Mouse (Mus musculus): ENCODE measurements around the gene Capn1. TPM values are rescaled to one million over a fixed set of nuclear protein-coding genes. Genes with fewer than 3 reads are reported as not detected.

The Capn1 gene
- polyA plus RNA-seq, 1 experiment from 2014 or later = 3.9 TPM

- ATAC-seq (ENCODE audit: low FRiP score) = no peak
- DNase-seq (ENCODE audit: low spot score, missing footprints) = no peak
- Histone ChIP-seq H3K36me3 (ENCODE audit: control insufficient read depth, insufficient read depth, low read length) (peaks cover 4% of the 10 kb centered on the region; the same call in 1 of the 2 replicates), H3K4me1 (ENCODE audit: control insufficient read depth, insufficient read depth, low read length) (peaks cover 8% of the 10 kb centered on the region), H3K27ac (ENCODE audit: low read depth, low read length) (no peak overlapping the region), H3K27me3 (ENCODE audit: control insufficient read depth, insufficient read depth, low read length) (no peaks in the 10 kb centered on the region), H3K9ac (ENCODE audit: low read length) (no peak overlapping the region), H3K9me3 (ENCODE audit: control insufficient read depth, low read length) (no peaks in the 10 kb centered on the region), H3K4me2 (no peak overlapping the region), H3K4me3 (ENCODE audit: low read depth, low read length) (no peak overlapping the region)
- WGBS = 96% methylated on average over 7 of the region's 7 CpGs
Measured at GRCm38 (mm10) chr19:5942581-5942980, 73.1 kb downstream of the Capn1 start.

- no peaks in the 10 kb centered on the region for H3K9me3 ChIP-seq (ENCODE audit: control insufficient read depth, low read length)
- no peak overlapping the region for H3K9ac ChIP-seq (ENCODE audit: low read length)
- DNase-seq (ENCODE audit: low spot score, missing footprints) (no peak), ATAC-seq (ENCODE audit: low FRiP score) (no peak)
- H3K4me1 ChIP-seq (ENCODE audit: control insufficient read depth, insufficient read depth, low read length) = peaks cover 14% of the 10 kb centered on the region
- peaks cover 4% of the 10 kb centered on the region; the same call in 1 of the 2 replicates for H3K36me3 ChIP-seq (ENCODE audit: control insufficient read depth, insufficient read depth, low read length)
- no peak overlapping the region for H3K4me2 ChIP-seq
- no peak overlapping the region for H3K27ac ChIP-seq (ENCODE audit: low read depth, low read length)
- WGBS = 94% methylated on average over 10 of the region's 10 CpGs
- H3K4me3 ChIP-seq (ENCODE audit: low read depth, low read length) = no peak overlapping the region
- no peaks in the 10 kb centered on the region for H3K27me3 ChIP-seq (ENCODE audit: control insufficient read depth, insufficient read depth, low read length)
Measured at GRCm38 (mm10) chr19:5940656-5941055, 75.0 kb downstream of the Capn1 start.

DNA sequence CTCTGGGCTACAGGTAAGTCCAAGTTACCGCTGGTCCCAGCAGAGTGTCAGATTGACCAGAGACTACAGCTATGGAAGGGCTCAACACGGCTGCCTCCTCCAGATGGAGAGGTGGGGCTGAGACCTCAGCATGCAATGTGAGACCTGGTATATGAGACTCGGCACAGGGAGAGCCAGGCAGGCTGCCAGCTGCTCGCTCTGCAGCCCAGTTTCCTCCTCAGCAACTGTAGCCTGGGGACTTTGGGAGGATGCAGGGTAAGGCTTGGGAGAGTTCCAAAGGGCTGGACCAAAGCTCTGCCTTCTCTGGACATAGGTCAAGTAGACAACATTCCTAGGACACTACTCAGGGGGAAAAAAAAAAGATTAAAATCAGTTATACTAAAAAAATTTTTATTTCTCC, 75.5 kb downstream of the Capn1 start:
- Histone ChIP-seq H3K4me2 (no peak overlapping the region), H3K4me3 (ENCODE audit: low read depth, low read length) (no peak overlapping the region), H3K27me3 (ENCODE audit: control insufficient read depth, insufficient read depth, low read length) (no peaks in the 10 kb centered on the region), H3K9ac (ENCODE audit: low read length) (no peak overlapping the region), H3K27ac (ENCODE audit: low read depth, low read length) (no peak overlapping the region), H3K4me1 (ENCODE audit: control insufficient read depth, insufficient read depth, low read length) (peaks cover 14% of the 10 kb centered on the region), H3K36me3 (ENCODE audit: control insufficient read depth, insufficient read depth, low read length) (peaks cover 4% of the 10 kb centered on the region; the same call in 1 of the 2 replicates), H3K9me3 (ENCODE audit: control insufficient read depth, low read length) (no peaks in the 10 kb centered on the region)
- DNase-seq (ENCODE audit: low spot score, missing footprints) (no peak), ATAC-seq (ENCODE audit: low FRiP score) (no peak)
- 89% methylated on average over 4 of the region's 4 CpGs for WGBS

- Histone ChIP-seq H3K9me3 (ENCODE audit: control insufficient read depth, low read length) (no peaks in the 10 kb centered on the region), H3K27me3 (ENCODE audit: control insufficient read depth, insufficient read depth, low read length) (no peaks in the 10 kb centered on the region), H3K4me3 (ENCODE audit: low read depth, low read length) (no peak overlapping the region), H3K4me1 (ENCODE audit: control insufficient read depth, insufficient read depth, low read length) (peaks cover 14% of the 10 kb centered on the region), H3K27ac (ENCODE audit: low read depth, low read length) (no peak overlapping the region), H3K36me3 (ENCODE audit: control insufficient read depth, insufficient read depth, low read length) (peaks cover 4% of the 10 kb centered on the region; the same call in 1 of the 2 replicates), H3K9ac (ENCODE audit: low read length) (no peak overlapping the region), H3K4me2 (no peak overlapping the region)
- ATAC-seq (ENCODE audit: low FRiP score) (no peak), DNase-seq (ENCODE audit: low spot score, missing footprints) (no peak)
- WGBS = 87% methylated on average over 5 of the region's 5 CpGs
Measured at GRCm38 (mm10) chr19:5939715-5940114, 76.0 kb downstream of the Capn1 start.

Small RNA genes lying within 50 kb of the gene (microRNA-seq; reads per million reads assigned to microRNA genes)
- 1.9 reads per million, percentile 3 among the genes with 10 or more reads in this experiment for gene Mir6988

Other genes with a start within 250 kb of the Capn1 start
- gene Scyl1, start 244.5 kb downstream of the Capn1 start, polyA plus RNA-seq (2014; fragmentation: Nextera tagmentation; extraction: Ambion mirVana) = 48.2 and 58.6 TPM in 2 replicates
- 11.5 and 14.0 TPM in 2 replicates for gene Frmd8, start 140.6 kb downstream of the Capn1 start, polyA plus RNA-seq (2014; fragmentation: Nextera tagmentation; extraction: Ambion mirVana)
- gene Slc25a45, start 138.1 kb downstream of the Capn1 start, polyA plus RNA-seq (2014; fragmentation: Nextera tagmentation; extraction: Ambion mirVana) = 1.1 and 1.8 TPM in 2 replicates
- 7.3 and 8.3 TPM in 2 replicates for gene Tigd3, start 121.7 kb downstream of the Capn1 start, polyA plus RNA-seq (2014; fragmentation: Nextera tagmentation; extraction: Ambion mirVana)
- 200 and 203 TPM in 2 replicates for gene Dpf2, start 102.9 kb downstream of the Capn1 start, polyA plus RNA-seq (2014; fragmentation: Nextera tagmentation; extraction: Ambion mirVana)
- 2.2 and 2.5 TPM in 2 replicates for gene Cdc42ep2, start 91.1 kb downstream of the Capn1 start, polyA plus RNA-seq (2014; fragmentation: Nextera tagmentation; extraction: Ambion mirVana)
- gene Pola2, start 51.7 kb downstream of the Capn1 start, polyA plus RNA-seq (2014; fragmentation: Nextera tagmentation; extraction: Ambion mirVana) = 74.4 and 82.7 TPM in 2 replicates
- gene Slc22a20, start 29.8 kb downstream of the Capn1 start, polyA plus RNA-seq (2014; fragmentation: Nextera tagmentation; extraction: Ambion mirVana) = not detected in 2 replicates
- 18.6 and 23.1 TPM in 2 replicates for gene Syvn1, start 30.7 kb upstream of the Capn1 start, polyA plus RNA-seq (2014; fragmentation: Nextera tagmentation; extraction: Ambion mirVana)
- gene Mrpl49, start 41.9 kb upstream of the Capn1 start, polyA plus RNA-seq (2014; fragmentation: Nextera tagmentation; extraction: Ambion mirVana) = 88.0 and 92.5 TPM in 2 replicates
- 717 and 781 TPM in 2 replicates for gene Fau, start 41.9 kb upstream of the Capn1 start, polyA plus RNA-seq (2014; fragmentation: Nextera tagmentation; extraction: Ambion mirVana)
- gene Znhit2, start 45.3 kb upstream of the Capn1 start, polyA plus RNA-seq (2014; fragmentation: Nextera tagmentation; extraction: Ambion mirVana) = 39.5 and 40.0 TPM in 2 replicates
- gene Tm7sf2, start 52.5 kb upstream of the Capn1 start, polyA plus RNA-seq (2014; fragmentation: Nextera tagmentation; extraction: Ambion mirVana) = 35.7 and 39.6 TPM in 2 replicates
- gene Vps51, start 61.3 kb upstream of the Capn1 start, polyA plus RNA-seq (2014; fragmentation: Nextera tagmentation; extraction: Ambion mirVana) = 37.4 and 48.3 TPM in 2 replicates
- gene Tmem262, start 64.1 kb upstream of the Capn1 start, polyA plus RNA-seq (2014; fragmentation: Nextera tagmentation; extraction: Ambion mirVana) = not detected in 2 replicates
- 2.0 and 2.2 TPM in 2 replicates for gene Gm28374, start 66.4 kb upstream of the Capn1 start, polyA plus RNA-seq (2014; fragmentation: Nextera tagmentation; extraction: Ambion mirVana)
- 63.4 and 63.5 TPM in 2 replicates for gene Zfpl1, start 69.1 kb upstream of the Capn1 start, polyA plus RNA-seq (2014; fragmentation: Nextera tagmentation; extraction: Ambion mirVana)
- gene Cdca5, start 69.1 kb upstream of the Capn1 start, polyA plus RNA-seq (2014; fragmentation: Nextera tagmentation; extraction: Ambion mirVana) = 61.2 and 66.3 TPM in 2 replicates
- 0.27 and 0.40 TPM in 2 replicates for gene AC131692.1, start 78.5 kb upstream of the Capn1 start, polyA plus RNA-seq (2014; fragmentation: Nextera tagmentation; extraction: Ambion mirVana)
- 0.37 and 0.46 TPM in 2 replicates for gene Naaladl1, start 89.9 kb upstream of the Capn1 start, polyA plus RNA-seq (2014; fragmentation: Nextera tagmentation; extraction: Ambion mirVana)
- gene Sac3d1, start 102.8 kb upstream of the Capn1 start, polyA plus RNA-seq (2014; fragmentation: Nextera tagmentation; extraction: Ambion mirVana) = 55.3 and 60.0 TPM in 2 replicates
- gene Snx15, start 112.4 kb upstream of the Capn1 start, polyA plus RNA-seq (2014; fragmentation: Nextera tagmentation; extraction: Ambion mirVana) = 23.8 and 26.1 TPM in 2 replicates
- gene Batf2, start 125.1 kb upstream of the Capn1 start, polyA plus RNA-seq (2014; fragmentation: Nextera tagmentation; extraction: Ambion mirVana) = not detected in 2 replicates
- gene Arl2, start 125.7 kb upstream of the Capn1 start, polyA plus RNA-seq (2014; fragmentation: Nextera tagmentation; extraction: Ambion mirVana) = 75.6 and 86.1 TPM in 2 replicates
- gene Majin, start 168.5 kb upstream of the Capn1 start, polyA plus RNA-seq (2014; fragmentation: Nextera tagmentation; extraction: Ambion mirVana) = not detected in 2 replicates
- gene Gpha2, start 210.5 kb upstream of the Capn1 start, polyA plus RNA-seq (2014; fragmentation: Nextera tagmentation; extraction: Ambion mirVana) = 0.39 and 0.40 TPM in 2 replicates
- 39.1 and 41.0 TPM in 2 replicates for gene Ppp2r5b, start 220.0 kb upstream of the Capn1 start, polyA plus RNA-seq (2014; fragmentation: Nextera tagmentation; extraction: Ambion mirVana)
- 7.1 and 8.1 TPM in 2 replicates for gene Atg2a, start 225.8 kb upstream of the Capn1 start, polyA plus RNA-seq (2014; fragmentation: Nextera tagmentation; extraction: Ambion mirVana)

Measured in midbrain, embryonic 11.5 days (tissue).